Mouse (Mus musculus): ENCODE measurements at regions not wholly inside any gene's neighbourhood (a gene's known extent, or its start where the extent isn't known, plus 50 kb on each side); places are given as distances from the start of the nearest gene placed in this dataset.

GRCm38 (mm10) chr3:155470742-155471141 lies 377.5 kb downstream of the Lrriq3 start:
- DNase-seq (ENCODE audit: low read depth): no peak

- DNase-seq (ENCODE audit: low read depth): no peak
Observed at GRCm38 (mm10) chr3:155485487-155485886, 392.3 kb downstream of the Lrriq3 start.

GRCm38 (mm10) chr3:155487877-155488537 lies 394.8 kb downstream of the Lrriq3 start:
- DNase-seq (ENCODE audit: low read depth): no peak

GRCm38 (mm10) chr3:155490670-155491069 lies 397.4 kb downstream of the Lrriq3 start:
- DNase-seq (ENCODE audit: low read depth): no peak

- DNase-seq (ENCODE audit: low read depth): no peak
Observed at GRCm38 (mm10) chr3:155510161-155510857, 417.1 kb downstream of the Lrriq3 start.

- no peak for DNase-seq (ENCODE audit: low read depth)
Observed at GRCm38 (mm10) chr3:155513885-155514284, 420.7 kb downstream of the Lrriq3 start.

- no peak for DNase-seq (ENCODE audit: low read depth)
Observed at GRCm38 (mm10) chr3:155529312-155529711, 436.1 kb downstream of the Lrriq3 start.

GRCm38 (mm10) chr3:155530811-155531210 lies 437.6 kb downstream of the Lrriq3 start:
- DNase-seq (ENCODE audit: low read depth): no peak

- DNase-seq (ENCODE audit: low read depth): no peak
Observed at GRCm38 (mm10) chr3:155532075-155532474, 438.8 kb downstream of the Lrriq3 start.

- no peak for DNase-seq (ENCODE audit: low read depth)
Observed at GRCm38 (mm10) chr3:155548204-155548603, 455.0 kb downstream of the Lrriq3 start.

GRCm38 (mm10) chr3:155577111-155577510 lies 483.9 kb downstream of the Lrriq3 start:
- DNase-seq (ENCODE audit: low read depth): no peak

GRCm38 (mm10) chr3:155604001-155604400 lies 510.8 kb downstream of the Lrriq3 start:
- no peak for DNase-seq (ENCODE audit: low read depth)
